Mouse (Mus musculus): ENCODE data around the gene Mrpl42. TPM values are rescaled to one million over a fixed set of nuclear protein-coding genes. Genes with fewer than 3 reads are reported as not detected.
"Not testable (repeated sequence)": the region's sequence is repeated elsewhere in the genome, so short reads cannot be mapped to it uniquely, and the experiment has no call there.

The Mrpl42 gene
- 360 and 381 TPM in 2 replicates for polyA plus RNA-seq (2016; fragmentation: Nextera tagmentation; extraction: Ambion mirVana)

GRCm38 (mm10) chr10:95501463-95502081, at the start of gene Mrpl42:
Gene Mrpl42, minus strand, starts transcription at chr10:95501940.
- under 1% methylated on average over 35 of the region's 35 CpGs for WGBS
- Histone ChIP-seq H3K4me1 (replicated peaks) (peaks cover 12% of the 10 kb centered on the region), H3K27ac (peak within 1 kb of the TSS; percentile 96), H3K9me3 (no peaks in the 10 kb centered on the region), H3K36me3 (peaks cover 25% of the 10 kb centered on the region), H3K27me3 (ENCODE audit: insufficient read depth, poor library complexity, severe bottlenecking) (no peaks in the 10 kb centered on the region), H3K4me3 (peak within 1 kb of the TSS; percentile 77)
- DNase-seq (ENCODE audit: low spot score), result peak; percentile 89

DNA sequence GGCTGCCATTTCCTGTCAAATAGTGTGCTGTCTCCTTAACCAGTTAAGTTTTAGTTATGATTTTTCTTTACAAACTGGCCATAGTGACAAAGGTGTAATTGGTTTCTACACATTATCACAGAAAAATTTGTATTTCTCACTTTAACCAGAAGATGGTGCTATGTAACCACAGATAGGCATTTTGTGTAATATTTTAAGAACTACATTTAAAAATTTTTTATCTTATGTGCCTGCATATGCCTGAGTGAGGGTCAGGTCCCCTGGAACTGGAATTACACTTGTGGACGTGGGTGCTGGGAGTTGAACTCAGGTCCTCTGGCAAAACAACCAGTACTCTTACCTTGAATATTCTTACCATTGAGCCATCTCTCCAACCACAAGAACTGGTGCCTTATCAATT, 48.8 kb upstream of the Mrpl42 start:
- Histone ChIP-seq H3K4me3 (no peak overlapping the region), H3K9me3 (no peaks in the 10 kb centered on the region), H3K27me3 (ENCODE audit: insufficient read depth, poor library complexity, severe bottlenecking) (no peaks in the 10 kb centered on the region), H3K4me1 (replicated peaks) (no peaks in the 10 kb centered on the region), H3K27ac (no peak overlapping the region), H3K36me3 (peaks cover 85% of the 10 kb centered on the region)
- no peak for DNase-seq (ENCODE audit: low spot score)
- WGBS, result 67% methylated on average over 1 of the region's 1 CpGs

DNA sequence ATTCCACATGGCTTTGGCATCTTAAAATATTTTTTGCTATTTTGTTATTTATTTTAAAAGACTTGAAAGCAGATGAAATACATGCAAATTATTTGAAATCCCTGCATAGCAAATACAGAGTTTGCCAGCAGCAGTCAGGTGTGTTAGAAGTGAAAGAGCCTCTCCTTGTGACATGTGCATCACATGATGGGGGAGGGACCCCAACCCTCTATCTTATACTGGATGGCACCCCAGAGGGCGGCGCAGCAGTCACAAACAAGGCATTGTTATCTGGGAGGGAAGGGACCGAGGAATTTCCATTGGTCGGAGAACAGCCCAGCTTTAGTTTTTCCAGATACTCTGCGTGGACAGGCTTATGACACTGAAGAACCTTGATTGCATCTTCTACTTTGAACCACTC, 47.3 kb upstream of the Mrpl42 start:
- H3K9me3 ChIP-seq; DNase-seq (ENCODE audit: low spot score); H3K27me3 ChIP-seq (ENCODE audit: insufficient read depth, poor library complexity, severe bottlenecking); H3K4me3 ChIP-seq; H3K27ac ChIP-seq; H3K4me1 ChIP-seq (replicated peaks): not testable (repeated sequence)
- H3K36me3 ChIP-seq, result peaks cover 85% of the 10 kb centered on the region
- 57% methylated on average over 5 of the region's 5 CpGs for WGBS

GRCm38 (mm10) chr10:95548154-95548826, 46.5 kb upstream of the Mrpl42 start:
- no peak for DNase-seq (ENCODE audit: low spot score)
- H3K4me3 ChIP-seq, result no peak overlapping the region
- H3K27ac ChIP-seq, result no peak overlapping the region
- H3K4me1 ChIP-seq (replicated peaks), result no peaks in the 10 kb centered on the region
- 88% methylated on average over 11 of the region's 11 CpGs for WGBS
- peaks cover 85% of the 10 kb centered on the region for H3K36me3 ChIP-seq
- H3K27me3 ChIP-seq (ENCODE audit: insufficient read depth, poor library complexity, severe bottlenecking), result no peaks in the 10 kb centered on the region
- H3K9me3 ChIP-seq, result no peaks in the 10 kb centered on the region

DNA sequence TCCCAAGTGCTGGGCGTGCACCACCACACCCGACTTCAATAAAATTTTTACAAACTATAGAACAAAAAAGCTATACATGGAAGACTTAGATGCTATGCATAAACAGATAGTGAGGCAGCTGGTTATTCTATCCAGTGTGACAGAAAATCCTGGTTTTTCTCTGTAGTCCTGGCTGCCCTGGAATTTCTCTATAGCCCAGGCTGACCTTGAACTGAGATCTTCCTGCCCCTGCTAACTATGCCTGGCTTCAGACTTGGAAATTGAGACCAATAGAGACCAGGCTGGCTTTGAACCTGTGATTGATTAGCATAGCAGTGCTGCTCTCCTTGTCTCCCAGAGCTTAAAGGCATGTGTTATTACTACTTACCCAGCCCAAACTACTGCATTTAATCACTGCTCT, 44.4 kb upstream of the Mrpl42 start:
- no peak for DNase-seq (ENCODE audit: low spot score)
- Histone ChIP-seq H3K4me3 (no peak overlapping the region), H3K36me3 (peaks cover 81% of the 10 kb centered on the region), H3K9me3 (no peaks in the 10 kb centered on the region), H3K27me3 (ENCODE audit: insufficient read depth, poor library complexity, severe bottlenecking) (no peaks in the 10 kb centered on the region), H3K27ac (no peak overlapping the region), H3K4me1 (replicated peaks) (no peaks in the 10 kb centered on the region)
- WGBS, result 95% methylated on average over 2 of the region's 2 CpGs

DNA sequence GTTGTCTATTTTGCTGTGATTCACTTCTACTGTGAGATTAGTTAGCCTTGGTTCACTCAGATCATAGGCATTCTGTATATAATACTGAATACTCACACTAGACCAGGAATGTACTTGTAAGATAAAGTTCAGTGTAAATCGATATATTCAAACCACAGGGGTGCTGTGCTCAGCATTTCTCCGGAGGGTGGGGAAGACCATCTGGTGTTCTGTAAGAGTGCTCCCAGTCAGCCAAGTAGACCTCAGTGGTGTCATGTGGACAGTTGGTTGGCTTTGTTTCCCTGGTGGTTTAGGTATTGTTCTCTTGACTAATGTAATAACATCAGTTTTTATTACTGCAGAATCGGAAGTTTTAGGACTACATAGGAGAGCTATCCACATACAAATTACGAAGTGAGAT, 43.3 kb upstream of the Mrpl42 start:
- H3K27me3 ChIP-seq (ENCODE audit: insufficient read depth, poor library complexity, severe bottlenecking), result no peaks in the 10 kb centered on the region
- H3K27ac ChIP-seq, result no peak overlapping the region
- peaks cover 73% of the 10 kb centered on the region for H3K36me3 ChIP-seq
- H3K9me3 ChIP-seq, result no peaks in the 10 kb centered on the region
- H3K4me1 ChIP-seq (replicated peaks), result no peaks in the 10 kb centered on the region
- H3K4me3 ChIP-seq, result no peak overlapping the region
- 79% methylated on average over 4 of the region's 4 CpGs for WGBS
- DNase-seq (ENCODE audit: low spot score), result no peak

DNA sequence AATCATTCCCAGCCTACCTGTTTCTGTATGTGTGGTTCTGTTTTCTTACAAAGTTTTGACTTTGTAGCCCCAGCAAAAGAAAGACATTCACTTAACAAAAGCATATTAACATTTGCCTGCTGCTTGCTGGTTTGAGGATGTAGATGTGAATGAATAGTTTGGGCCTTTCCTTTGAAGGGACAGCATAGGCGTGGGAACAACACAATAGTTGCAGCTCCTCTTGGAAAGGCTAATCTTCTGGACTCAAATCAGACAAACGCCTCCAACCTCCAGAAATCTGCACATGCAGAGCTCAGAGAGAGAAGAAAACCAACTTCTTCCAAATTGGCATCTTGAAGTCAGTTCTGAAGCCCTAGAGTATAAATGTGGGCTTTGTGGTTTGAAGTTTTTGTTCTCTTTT, 42.9 kb upstream of the Mrpl42 start:
- DNase-seq (ENCODE audit: low spot score), result no peak
- peaks cover 69% of the 10 kb centered on the region for H3K36me3 ChIP-seq
- H3K4me1 ChIP-seq (replicated peaks), result no peaks in the 10 kb centered on the region
- H3K27ac ChIP-seq, result no peak overlapping the region
- no peaks in the 10 kb centered on the region for H3K27me3 ChIP-seq (ENCODE audit: insufficient read depth, poor library complexity, severe bottlenecking)
- 92% methylated on average over 2 of the region's 2 CpGs for WGBS
- H3K9me3 ChIP-seq, result no peaks in the 10 kb centered on the region
- H3K4me3 ChIP-seq, result no peak overlapping the region

DNA sequence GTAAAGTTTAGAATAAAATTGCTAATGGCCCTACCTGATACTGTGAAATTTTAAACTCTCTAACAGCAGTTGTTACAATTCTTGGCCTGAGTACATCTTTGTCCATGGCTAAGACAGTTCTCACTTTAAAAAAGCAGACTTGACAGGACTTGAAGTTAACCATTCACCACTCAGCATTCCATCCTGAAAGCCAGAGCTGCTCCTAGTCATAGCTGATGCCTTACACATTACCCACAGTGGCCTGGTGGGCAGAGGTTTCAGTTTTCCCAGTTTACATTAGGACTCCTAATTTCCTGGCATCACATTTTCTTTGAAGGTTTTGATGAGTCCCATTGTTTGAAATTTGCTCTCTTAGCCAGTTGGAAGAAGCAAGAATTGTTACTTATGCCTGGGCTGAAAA, 42.3 kb upstream of the Mrpl42 start:
- Histone ChIP-seq H3K4me3 (no peak overlapping the region), H3K27ac (no peak overlapping the region), H3K9me3 (no peaks in the 10 kb centered on the region), H3K4me1 (replicated peaks) (no peaks in the 10 kb centered on the region), H3K36me3 (peaks cover 62% of the 10 kb centered on the region), H3K27me3 (ENCODE audit: insufficient read depth, poor library complexity, severe bottlenecking) (no peaks in the 10 kb centered on the region)
- no peak for DNase-seq (ENCODE audit: low spot score)

DNA sequence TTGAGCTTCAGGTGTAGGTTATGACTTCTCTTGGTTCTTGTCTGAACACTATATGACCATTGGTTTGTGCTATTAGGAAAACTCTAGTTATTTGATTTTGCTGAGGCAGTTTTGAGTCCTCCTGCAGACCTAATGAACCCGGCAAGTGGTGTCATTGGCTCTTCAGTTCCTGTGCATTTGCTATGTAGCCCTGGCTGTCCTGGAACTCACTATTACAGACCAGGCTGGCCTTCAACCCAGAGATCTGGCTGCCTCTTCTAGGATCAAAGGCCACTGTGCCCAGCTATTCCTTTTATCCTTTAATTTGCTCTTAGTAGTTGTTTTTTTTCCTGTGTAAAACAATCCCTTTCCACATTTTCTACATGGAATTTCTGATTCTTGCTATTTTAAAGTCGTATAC, 41.6 kb upstream of the Mrpl42 start:
- Histone ChIP-seq H3K27ac (no peak overlapping the region), H3K4me1 (replicated peaks) (no peaks in the 10 kb centered on the region), H3K9me3 (no peaks in the 10 kb centered on the region), H3K4me3 (no peak overlapping the region), H3K36me3 (peaks cover 57% of the 10 kb centered on the region), H3K27me3 (ENCODE audit: insufficient read depth, poor library complexity, severe bottlenecking) (no peaks in the 10 kb centered on the region)
- 87% methylated on average over 2 of the region's 2 CpGs for WGBS
- no peak for DNase-seq (ENCODE audit: low spot score)

- no peaks in the 10 kb centered on the region for H3K27me3 ChIP-seq (ENCODE audit: insufficient read depth, poor library complexity, severe bottlenecking)
- no peak for DNase-seq (ENCODE audit: low spot score)
- H3K36me3 ChIP-seq, result peaks cover 53% of the 10 kb centered on the region
- no peak overlapping the region for H3K27ac ChIP-seq
- no peaks in the 10 kb centered on the region for H3K4me1 ChIP-seq (replicated peaks)
- no peak overlapping the region for H3K4me3 ChIP-seq
- WGBS, result 94% methylated on average over 4 of the region's 4 CpGs
- H3K9me3 ChIP-seq, result no peaks in the 10 kb centered on the region
Measured at GRCm38 (mm10) chr10:95542916-95543315, 41.2 kb upstream of the Mrpl42 start.

GRCm38 (mm10) chr10:95539841-95540240, 38.1 kb upstream of the Mrpl42 start:
- Histone ChIP-seq H3K27ac (no peak overlapping the region), H3K27me3 (ENCODE audit: insufficient read depth, poor library complexity, severe bottlenecking) (no peaks in the 10 kb centered on the region), H3K36me3 (peaks cover 25% of the 10 kb centered on the region), H3K9me3 (no peaks in the 10 kb centered on the region), H3K4me1 (replicated peaks) (no peaks in the 10 kb centered on the region), H3K4me3 (no peak overlapping the region)
- WGBS, result 89% methylated on average over 3 of the region's 3 CpGs
- DNase-seq (ENCODE audit: low spot score), result no peak

DNA sequence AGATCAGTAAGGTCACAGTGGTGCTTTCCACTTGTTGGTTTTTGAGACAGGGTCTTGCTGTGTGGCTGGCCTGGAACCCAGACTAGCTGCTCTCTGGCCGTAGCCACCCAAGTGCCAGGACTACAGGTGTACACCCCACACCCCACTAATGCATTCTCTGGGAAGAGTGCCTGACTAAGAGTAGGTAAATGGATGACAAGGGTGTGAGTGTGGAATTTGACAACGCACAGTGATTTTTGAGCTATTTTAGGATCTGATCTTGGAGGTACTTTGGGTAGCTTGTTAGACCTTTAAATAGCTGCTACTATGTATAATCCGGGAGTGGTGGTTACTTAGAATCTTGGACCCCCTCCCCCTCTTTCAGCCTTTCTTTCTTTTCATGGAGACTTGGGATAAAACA, 37.5 kb upstream of the Mrpl42 start:
- no peak for DNase-seq (ENCODE audit: low spot score)
- Histone ChIP-seq H3K27me3 (ENCODE audit: insufficient read depth, poor library complexity, severe bottlenecking) (no peaks in the 10 kb centered on the region), H3K9me3 (no peaks in the 10 kb centered on the region), H3K36me3 (peaks cover 19% of the 10 kb centered on the region), H3K27ac (no peak overlapping the region), H3K4me3 (no peak overlapping the region), H3K4me1 (replicated peaks) (no peaks in the 10 kb centered on the region)
- WGBS, result 92% methylated on average over 3 of the region's 3 CpGs

- Histone ChIP-seq H3K4me3 (no peak overlapping the region), H3K9me3 (no peaks in the 10 kb centered on the region), H3K4me1 (replicated peaks) (no peaks in the 10 kb centered on the region), H3K27me3 (ENCODE audit: insufficient read depth, poor library complexity, severe bottlenecking) (no peaks in the 10 kb centered on the region), H3K27ac (no peak overlapping the region), H3K36me3 (0 out of 2 replicates have a peak, but pooled peaks cover 2% of the 10 kb centered on the region)
- 90% methylated on average over 6 of the region's 6 CpGs for WGBS
- DNase-seq (ENCODE audit: low spot score), result no peak
Measured at GRCm38 (mm10) chr10:95536222-95536541, 34.4 kb upstream of the Mrpl42 start.

Measured in hindbrain, embryonic 10.5 days (tissue).